Mouse (Mus musculus): Measurements from ENCODE around the gene Cmip. TPM values are rescaled to one million over a fixed set of nuclear protein-coding genes. Genes with fewer than 3 reads are reported as not detected.

Gene Cmip
- polyA plus RNA-seq, 1 experiment: 92.3 TPM

- peaks cover 50% of the 10 kb centered on the region for H3K4me1 ChIP-seq
- TF ChIP-seq FLI1 (IDR thresholded peaks at IDR 0.05; ENCODE audit: low read length): no peak
- no peak for TF ChIP-seq GATA1 (IDR thresholded peaks at IDR 0.05; ENCODE audit: borderline replicate concordance, low read length)
- peaks cover 100% of the 10 kb centered on the region for H3K36me3 ChIP-seq (replicated peaks; ENCODE audit: low read length)
- no peaks in the 10 kb centered on the region for H3K27me3 ChIP-seq (replicated peaks)
- no peak overlapping the region for H3K4me3 ChIP-seq (replicated peaks)
- no peaks in the 10 kb centered on the region for H3K9me3 ChIP-seq
Observed at GRCm38 (mm10) chr8:117455701-117456100, 198.8 kb downstream of the Cmip start.

- H3K9me3 ChIP-seq: no peaks in the 10 kb centered on the region
- H3K27me3 ChIP-seq (replicated peaks): no peaks in the 10 kb centered on the region
- H3K36me3 ChIP-seq (replicated peaks; ENCODE audit: low read length): peaks cover 82% of the 10 kb centered on the region
- no peak overlapping the region for H3K4me3 ChIP-seq (replicated peaks)
- no peak for TF ChIP-seq GATA1 (IDR thresholded peaks at IDR 0.05; ENCODE audit: borderline replicate concordance, low read length)
- no peak for TF ChIP-seq FLI1 (IDR thresholded peaks at IDR 0.05; ENCODE audit: low read length)
- H3K4me1 ChIP-seq: peaks cover 47% of the 10 kb centered on the region
Observed at GRCm38 (mm10) chr8:117458440-117458839, 201.6 kb downstream of the Cmip start.

- TF ChIP-seq GATA1 (IDR thresholded peaks at IDR 0.05; ENCODE audit: borderline replicate concordance, low read length): no peak
- no peak for TF ChIP-seq FLI1 (IDR thresholded peaks at IDR 0.05; ENCODE audit: low read length)
- H3K4me3 ChIP-seq (replicated peaks): no peak overlapping the region
- H3K36me3 ChIP-seq (replicated peaks; ENCODE audit: low read length): peaks cover 38% of the 10 kb centered on the region
- H3K4me1 ChIP-seq: peaks cover 35% of the 10 kb centered on the region
- H3K9me3 ChIP-seq: no peaks in the 10 kb centered on the region
- H3K27me3 ChIP-seq (replicated peaks): no peaks in the 10 kb centered on the region
Observed at GRCm38 (mm10) chr8:117462701-117463284, 205.9 kb downstream of the Cmip start.

GRCm38 (mm10) chr8:117464525-117464924 lies 207.7 kb downstream of the Cmip start:
- H3K36me3 ChIP-seq (replicated peaks; ENCODE audit: low read length): peaks cover 21% of the 10 kb centered on the region
- no peaks in the 10 kb centered on the region for H3K27me3 ChIP-seq (replicated peaks)
- H3K4me3 ChIP-seq (replicated peaks): no peak overlapping the region
- peaks cover 32% of the 10 kb centered on the region for H3K4me1 ChIP-seq
- no peaks in the 10 kb centered on the region for H3K9me3 ChIP-seq
- TF ChIP-seq FLI1 (IDR thresholded peaks at IDR 0.05; ENCODE audit: low read length) (no peak), GATA1 (IDR thresholded peaks at IDR 0.05; ENCODE audit: borderline replicate concordance, low read length) (no peak)

GRCm38 (mm10) chr8:117465250-117465649 lies 208.4 kb downstream of the Cmip start:
- no peak for TF ChIP-seq FLI1 (IDR thresholded peaks at IDR 0.05; ENCODE audit: low read length)
- TF ChIP-seq GATA1 (IDR thresholded peaks at IDR 0.05; ENCODE audit: borderline replicate concordance, low read length): no peak
- H3K4me1 ChIP-seq: peaks cover 38% of the 10 kb centered on the region
- no peaks in the 10 kb centered on the region for H3K27me3 ChIP-seq (replicated peaks)
- peak overlapping the region; percentile 47 for H3K4me3 ChIP-seq (replicated peaks)
- no peaks in the 10 kb centered on the region for H3K9me3 ChIP-seq
- H3K36me3 ChIP-seq (replicated peaks; ENCODE audit: low read length): peaks cover 14% of the 10 kb centered on the region

- H3K36me3 ChIP-seq (replicated peaks; ENCODE audit: low read length): no peaks in the 10 kb centered on the region
- no peaks in the 10 kb centered on the region for H3K27me3 ChIP-seq (replicated peaks)
- H3K9me3 ChIP-seq: no peaks in the 10 kb centered on the region
- no peak for TF ChIP-seq FLI1 (IDR thresholded peaks at IDR 0.05; ENCODE audit: low read length)
- no peak for TF ChIP-seq GATA1 (IDR thresholded peaks at IDR 0.05; ENCODE audit: borderline replicate concordance, low read length)
- H3K4me3 ChIP-seq (replicated peaks): peak overlapping the region; percentile 42
- H3K4me1 ChIP-seq: peaks cover 54% of the 10 kb centered on the region
Observed at GRCm38 (mm10) chr8:117467466-117467865, 210.6 kb downstream of the Cmip start.

- H3K4me3 ChIP-seq (replicated peaks): peak overlapping the region; percentile 89
- H3K27me3 ChIP-seq (replicated peaks): no peaks in the 10 kb centered on the region
- peaks cover 52% of the 10 kb centered on the region for H3K4me1 ChIP-seq
- no peaks in the 10 kb centered on the region for H3K9me3 ChIP-seq
- peaks cover 3% of the 10 kb centered on the region for H3K36me3 ChIP-seq (replicated peaks; ENCODE audit: low read length)
- no peak for TF ChIP-seq GATA1 (IDR thresholded peaks at IDR 0.05; ENCODE audit: borderline replicate concordance, low read length)
- no peak for TF ChIP-seq FLI1 (IDR thresholded peaks at IDR 0.05; ENCODE audit: low read length)
Observed at GRCm38 (mm10) chr8:117469431-117470341, 212.8 kb downstream of the Cmip start.

- peaks cover 50% of the 10 kb centered on the region for H3K4me1 ChIP-seq
- peaks cover 3% of the 10 kb centered on the region for H3K36me3 ChIP-seq (replicated peaks; ENCODE audit: low read length)
- H3K9me3 ChIP-seq: no peaks in the 10 kb centered on the region
- H3K4me3 ChIP-seq (replicated peaks): peak overlapping the region; percentile 89
- no peaks in the 10 kb centered on the region for H3K27me3 ChIP-seq (replicated peaks)
- no peak for TF ChIP-seq FLI1 (IDR thresholded peaks at IDR 0.05; ENCODE audit: low read length)
- no peak for TF ChIP-seq GATA1 (IDR thresholded peaks at IDR 0.05; ENCODE audit: borderline replicate concordance, low read length)
Observed at GRCm38 (mm10) chr8:117470342-117470781, 213.5 kb downstream of the Cmip start.

- no peak for TF ChIP-seq FLI1 (IDR thresholded peaks at IDR 0.05; ENCODE audit: low read length)
- TF ChIP-seq GATA1 (IDR thresholded peaks at IDR 0.05; ENCODE audit: borderline replicate concordance, low read length): no peak
- Histone ChIP-seq H3K9me3 (no peaks in the 10 kb centered on the region), H3K27me3 (replicated peaks) (no peaks in the 10 kb centered on the region), H3K36me3 (replicated peaks; ENCODE audit: low read length) (peaks cover 3% of the 10 kb centered on the region), H3K4me3 (replicated peaks) (no peak overlapping the region), H3K4me1 (peaks cover 49% of the 10 kb centered on the region)
Observed at GRCm38 (mm10) chr8:117471174-117471573, 214.3 kb downstream of the Cmip start.

- Histone ChIP-seq H3K4me1 (peaks cover 52% of the 10 kb centered on the region), H3K4me3 (replicated peaks) (no peak overlapping the region), H3K27me3 (replicated peaks) (no peaks in the 10 kb centered on the region), H3K9me3 (no peaks in the 10 kb centered on the region), H3K36me3 (replicated peaks; ENCODE audit: low read length) (peaks cover 3% of the 10 kb centered on the region)
- no peak for TF ChIP-seq GATA1 (IDR thresholded peaks at IDR 0.05; ENCODE audit: borderline replicate concordance, low read length)
- no peak for TF ChIP-seq FLI1 (IDR thresholded peaks at IDR 0.05; ENCODE audit: low read length)
Observed at GRCm38 (mm10) chr8:117471655-117472054, 214.8 kb downstream of the Cmip start.
